Mouse (Mus musculus) ZHBTc4 (cell line): ENCODE data around the gene Gm42420.

Experiments used
- DNase-seq: peaks from one replicate; pipeline ENCODE4 v3.0.0-alpha.2; 2011; ENCODE audit warnings: low read depth, low spot score

Gene Gm42420

GRCm38 (mm10) chr6:39573791-39574554 is 11.6 kb upstream of the Gm42420 start, which contains the start of gene Adck2:
Gene Adck2 (plus strand): TSS chr6:39573873.
- peak; percentile 78 for DNase-seq

- peak; percentile 22 for DNase-seq
These were observed 11.0 kb upstream of the Gm42420 start for GRCm38 (mm10) chr6:39574555-39574869.

DNA sequence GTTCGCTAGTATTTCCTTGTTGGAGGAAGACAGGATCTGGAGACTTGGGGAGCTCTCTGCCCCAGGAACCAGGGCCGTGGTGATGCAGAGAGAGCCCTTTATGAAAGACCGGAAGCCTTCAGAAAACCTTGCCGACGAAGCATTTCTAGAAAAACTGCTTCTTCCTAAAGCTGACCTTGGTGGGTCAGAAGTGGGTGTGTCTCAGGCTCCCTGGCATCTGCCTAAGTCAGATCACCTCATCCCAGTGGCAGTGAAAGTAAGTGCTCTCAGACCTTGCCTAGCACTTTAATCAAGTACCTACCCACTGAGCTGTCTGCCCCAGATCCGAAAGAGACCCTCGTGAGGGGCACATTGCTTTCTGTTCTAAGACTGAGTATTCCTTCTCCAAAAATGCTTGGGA is 10.6 kb upstream of the Gm42420 start:
- peak; percentile 43 for DNase-seq

DNA sequence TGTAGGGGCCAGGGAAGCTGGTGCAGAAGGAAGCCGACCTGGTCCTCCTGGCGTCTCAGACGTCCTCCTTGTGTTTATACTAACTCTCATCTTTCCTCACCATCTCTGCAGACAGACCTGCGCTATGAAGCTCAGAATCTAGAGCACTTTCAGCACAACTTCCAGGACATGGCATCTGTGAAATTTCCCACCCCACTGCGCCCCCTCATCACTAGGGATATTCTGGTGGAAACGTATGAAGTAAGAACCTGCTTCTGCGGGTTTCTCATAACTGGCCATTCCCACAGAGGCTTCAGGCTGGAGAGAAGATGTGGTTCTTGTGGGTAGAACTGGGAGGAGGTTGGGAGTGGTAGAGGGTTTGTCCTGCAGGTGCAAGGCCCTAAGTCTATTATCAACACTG is 6.0 kb upstream of the Gm42420 start:
- DNase-seq = no peak

- no peak for DNase-seq
These were observed 5.0 kb upstream of the Gm42420 start for GRCm38 (mm10) chr6:39580558-39580957.

- no peak for DNase-seq
These were observed 4.3 kb upstream of the Gm42420 start for GRCm38 (mm10) chr6:39581087-39581784.

DNA sequence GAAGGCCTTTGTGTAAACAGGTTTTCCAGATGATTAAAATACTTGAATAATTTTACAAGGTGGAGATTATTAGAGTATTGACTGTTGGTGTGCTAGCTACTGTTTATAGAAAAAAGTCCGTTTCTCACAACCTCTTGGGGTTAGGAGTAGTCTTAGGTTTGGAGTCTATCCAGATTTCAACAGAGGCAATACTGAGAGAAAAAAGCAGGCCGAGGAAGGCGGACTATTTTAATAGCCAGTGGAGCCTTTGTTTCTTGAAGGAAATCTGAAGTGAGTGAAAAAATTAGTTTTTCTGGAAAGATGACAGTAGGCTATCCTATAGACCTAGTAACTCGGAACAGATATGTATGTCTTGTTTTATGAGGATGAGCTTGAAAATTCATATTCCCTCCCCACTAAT is 5.9 kb downstream of the Gm42420 start:
- no peak for DNase-seq

GRCm38 (mm10) chr6:39592401-39593214 is 7.1 kb downstream of the Gm42420 start, which contains the start of gene Ndufb2:
Gene Ndufb2 (plus strand): TSS chr6:39592574.
- peak; percentile 97 for DNase-seq

DNA sequence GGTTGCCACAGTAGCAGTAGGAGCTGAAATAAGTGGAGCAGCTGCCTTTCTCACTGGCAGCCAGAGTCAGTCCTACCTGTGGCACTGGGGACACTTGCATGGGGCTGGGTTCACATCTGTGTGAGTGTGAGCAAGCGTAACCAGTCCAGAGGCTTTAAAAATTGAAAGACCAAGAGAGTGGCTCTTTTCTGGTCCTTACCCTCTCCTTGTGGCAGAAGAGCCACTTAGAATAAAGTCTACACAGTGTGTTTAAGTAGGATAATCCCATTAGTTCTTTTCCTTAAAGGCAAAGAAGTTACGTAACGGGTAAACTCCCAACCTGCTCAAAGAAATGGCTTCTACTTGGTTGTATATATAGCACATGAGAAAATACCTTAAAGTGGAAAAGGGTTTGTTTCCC is 15.3 kb downstream of the Gm42420 start:
- DNase-seq = no peak

DNA sequence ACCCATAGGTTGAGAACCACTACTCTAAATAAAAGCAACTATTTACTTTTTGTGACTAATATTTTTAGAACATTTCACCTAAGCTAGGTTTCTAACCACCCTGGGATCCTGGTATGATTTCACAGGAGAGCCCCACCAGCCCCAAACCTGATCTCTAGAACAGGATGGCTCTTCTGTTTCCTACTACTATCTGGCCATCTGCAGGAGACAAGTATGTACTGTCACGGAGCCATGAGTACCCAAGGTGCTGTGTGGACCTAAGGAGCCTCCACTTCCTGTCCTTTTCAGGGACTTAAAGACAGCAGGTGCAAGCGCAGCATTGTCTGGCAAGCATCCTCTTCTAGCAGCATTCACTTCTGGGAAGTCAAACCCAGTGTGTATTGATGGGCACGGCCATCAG is 16.3 kb downstream of the Gm42420 start:
- DNase-seq = no peak

GRCm38 (mm10) chr6:39604565-39604964 is 19.0 kb downstream of the Gm42420 start:
- DNase-seq = no peak

GRCm38 (mm10) chr6:39606056-39606455 is 20.5 kb downstream of the Gm42420 start:
- DNase-seq = no peak

- DNase-seq = peak; percentile 18
These were observed 21.3 kb downstream of the Gm42420 start for GRCm38 (mm10) chr6:39606862-39607261.

DNA sequence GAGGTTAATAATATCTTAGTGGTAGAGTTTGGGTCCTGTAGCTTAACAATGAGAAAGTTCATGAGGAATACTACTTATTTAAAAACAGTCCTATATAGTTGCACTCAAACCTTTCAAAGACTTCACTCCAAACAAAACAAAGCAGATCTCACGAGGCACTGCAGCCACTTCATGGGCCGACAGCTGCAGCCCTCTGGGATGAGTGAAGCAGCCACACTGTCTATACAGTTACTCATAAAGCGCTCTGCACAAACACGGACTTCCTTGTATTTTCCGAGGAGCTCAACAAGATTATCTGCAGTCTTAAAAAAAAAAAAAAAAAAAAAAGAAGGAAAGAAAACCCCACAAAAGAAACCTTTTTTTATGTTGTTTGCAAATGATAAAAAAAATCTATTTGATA is 21.8 kb downstream of the Gm42420 start:
- no peak for DNase-seq

GRCm38 (mm10) chr6:39610207-39610606 is 24.7 kb downstream of the Gm42420 start:
- DNase-seq = no peak

- DNase-seq = no peak
These were observed 25.7 kb downstream of the Gm42420 start for GRCm38 (mm10) chr6:39611296-39611695.
